Mouse (Mus musculus) stomach, embryonic 15.5 days (tissue): Measurements from ENCODE around the gene Parvb. TPM values are rescaled to one million over a fixed set of nuclear protein-coding genes. Genes with fewer than 3 reads are reported as not detected.
A peak's percentile ranks its signal among the peaks of the same experiment; 100 is the strongest.

Source experiments
- ATAC-seq: fragments of 200-750 bp; cut with Nextera tagmentation; 2 replicates; pipeline ENCODE4 v1.8.0; 2017; ENCODE audit warnings: low read depth, moderate number of reproducible peaks, moderate TSS enrichment; ENCODE audit not compliant: insufficient read depth, low FRiP score
- H3K27ac ChIP-seq: fragments of 300-500 bp; sonication (generic); 2 replicates; pipeline ENCODE4 v1.5.1; 2015; ENCODE audit warnings: mild to moderate bottlenecking, inconsistent platforms
- H3K27me3 ChIP-seq: fragments of 300-500 bp; sonication (generic); replicated peaks from 2 replicates; pipeline ENCODE4 v1.6.1; 2015; ENCODE audit warnings: inconsistent platforms
- H3K36me3 ChIP-seq: fragments of 300-500 bp; sonication (generic); 2 replicates; pipeline ENCODE4 v1.6.1; 2015; ENCODE audit warnings: inconsistent platforms
- H3K4me1 ChIP-seq: fragments of 300-500 bp; sonication (generic); 2 replicates; pipeline ENCODE4 v1.6.1; 2015; ENCODE audit warnings: inconsistent platforms
- H3K4me2 ChIP-seq: fragments of 300-500 bp; sonication (generic); 2 replicates; pipeline ENCODE4 v1.6.1; 2015; ENCODE audit warnings: mild to moderate bottlenecking, inconsistent platforms
- H3K4me3 ChIP-seq: fragments of 300-500 bp; sonication (generic); replicated peaks from 2 replicates; pipeline ENCODE4 v1.5.1; 2015; ENCODE audit warnings: inconsistent platforms
- H3K9ac ChIP-seq: fragments of 300-500 bp; sonication (generic); 2 replicates; pipeline ENCODE4 v1.6.1; 2015; ENCODE audit warnings: inconsistent platforms
- H3K9me3 ChIP-seq: fragments of 300-500 bp; sonication (generic); 2 replicates; pipeline ENCODE4 v1.6.1; 2016; ENCODE audit warnings: inconsistent platforms
- WGBS: fragments of 180-500 bp; shearing (Covaris S2); methylation state at CpG from one replicate; pipeline ENCODE4 v1.1.7; 2015; 5-methylcytosine and 5-hydroxymethylcytosine counted together
- polyA plus RNA-seq: library from polyadenylated mRNA; unstranded; fragments of >200 nt; fragmentation: Nextera tagmentation; extraction: Ambion mirVana; gene quantifications from 2 replicates; pipeline ENCODE4 v1.2.1, GENCODE M21; 2015

Parvb gene
- polyA plus RNA-seq, 1 experiment from 2014 or later: 3.6 TPM

DNA sequence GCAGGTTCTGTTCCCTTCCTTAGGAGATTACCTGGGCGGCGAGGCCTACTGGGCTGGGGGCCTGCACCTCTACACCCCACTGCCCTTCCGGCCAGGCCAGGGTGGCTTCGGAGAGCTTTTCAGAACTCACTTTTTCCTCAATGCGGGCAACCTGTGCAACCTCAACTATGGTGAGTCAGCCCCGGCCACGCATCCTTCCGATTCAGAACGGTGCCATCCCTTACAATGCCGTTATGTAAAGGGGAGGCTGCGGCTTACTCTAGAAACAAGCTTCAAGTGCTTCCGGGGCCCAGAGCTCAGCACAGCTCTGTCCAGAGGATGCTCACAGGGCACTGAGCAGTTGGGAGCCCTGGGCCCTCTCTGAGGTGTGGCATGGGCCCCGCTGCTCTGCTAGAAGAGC, 21.4 kb upstream of the Parvb start:
- ATAC-seq: no peak
- Histone ChIP-seq H3K9me3 (no peaks in the 10 kb centered on the region), H3K4me2 (no peak overlapping the region), H3K9ac (no peak overlapping the region), H3K27me3 (no peaks in the 10 kb centered on the region), H3K4me3 (no peak overlapping the region), H3K4me1 (no peaks in the 10 kb centered on the region), H3K27ac (no peak overlapping the region), H3K36me3 (peaks cover 40% of the 10 kb centered on the region)
- WGBS: 94% methylated on average over 13 of the region's 13 CpGs

DNA sequence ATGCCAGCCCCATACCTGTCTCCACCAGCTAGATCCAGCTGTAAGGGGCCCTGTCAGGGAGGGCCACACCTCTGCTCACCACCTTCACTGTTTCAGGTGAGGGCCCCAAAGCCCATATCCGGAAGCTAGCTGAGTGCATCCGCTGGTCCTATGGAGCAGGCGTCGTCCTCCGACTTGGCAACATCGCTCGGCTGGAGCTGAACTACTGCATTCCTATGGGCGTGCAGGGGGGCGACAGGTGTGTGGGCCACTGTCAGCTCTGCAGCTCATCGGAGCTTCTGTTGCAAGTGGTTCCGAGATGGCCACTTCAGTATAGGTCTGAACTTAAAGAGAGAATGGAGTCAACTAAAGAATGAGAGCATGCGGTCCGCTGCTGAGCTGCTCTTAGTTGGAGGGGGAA, 20.9 kb upstream of the Parvb start:
- Histone ChIP-seq H3K9me3 (no peaks in the 10 kb centered on the region), H3K4me1 (no peaks in the 10 kb centered on the region), H3K4me2 (no peak overlapping the region), H3K4me3 (no peak overlapping the region), H3K9ac (no peak overlapping the region), H3K27me3 (no peaks in the 10 kb centered on the region), H3K27ac (no peak overlapping the region), H3K36me3 (peaks cover 35% of the 10 kb centered on the region)
- no peak for ATAC-seq
- WGBS: 85% methylated on average over 13 of the region's 13 CpGs

DNA sequence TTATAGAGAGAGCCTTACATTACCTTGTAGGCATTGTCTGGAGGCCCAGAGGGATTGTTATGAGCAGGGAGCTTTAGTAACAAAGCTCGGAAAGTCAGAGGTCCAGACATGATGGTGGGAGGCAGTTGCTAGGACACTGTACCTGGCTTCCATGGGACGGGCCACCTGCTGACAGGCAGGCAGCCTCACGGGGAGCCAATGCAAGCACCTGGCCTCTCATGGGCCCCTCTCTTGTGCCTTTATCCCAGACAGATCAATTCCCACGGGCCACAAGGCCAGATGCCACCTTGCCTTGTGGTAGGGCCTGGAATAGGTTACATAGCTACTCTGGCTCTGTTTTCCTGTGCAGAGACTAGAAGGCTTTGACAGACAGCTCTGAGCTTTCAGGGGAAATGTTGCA, 20.3 kb upstream of the Parvb start:
- ATAC-seq: no peak
- peaks cover 28% of the 10 kb centered on the region for H3K36me3 ChIP-seq
- no peak overlapping the region for H3K4me3 ChIP-seq
- no peak overlapping the region for H3K9ac ChIP-seq
- no peaks in the 10 kb centered on the region for H3K4me1 ChIP-seq
- H3K9me3 ChIP-seq: no peaks in the 10 kb centered on the region
- no peak overlapping the region for H3K27ac ChIP-seq
- no peak overlapping the region for H3K4me2 ChIP-seq
- H3K27me3 ChIP-seq: no peaks in the 10 kb centered on the region
- 69% methylated on average over 4 of the region's 4 CpGs for WGBS

DNA sequence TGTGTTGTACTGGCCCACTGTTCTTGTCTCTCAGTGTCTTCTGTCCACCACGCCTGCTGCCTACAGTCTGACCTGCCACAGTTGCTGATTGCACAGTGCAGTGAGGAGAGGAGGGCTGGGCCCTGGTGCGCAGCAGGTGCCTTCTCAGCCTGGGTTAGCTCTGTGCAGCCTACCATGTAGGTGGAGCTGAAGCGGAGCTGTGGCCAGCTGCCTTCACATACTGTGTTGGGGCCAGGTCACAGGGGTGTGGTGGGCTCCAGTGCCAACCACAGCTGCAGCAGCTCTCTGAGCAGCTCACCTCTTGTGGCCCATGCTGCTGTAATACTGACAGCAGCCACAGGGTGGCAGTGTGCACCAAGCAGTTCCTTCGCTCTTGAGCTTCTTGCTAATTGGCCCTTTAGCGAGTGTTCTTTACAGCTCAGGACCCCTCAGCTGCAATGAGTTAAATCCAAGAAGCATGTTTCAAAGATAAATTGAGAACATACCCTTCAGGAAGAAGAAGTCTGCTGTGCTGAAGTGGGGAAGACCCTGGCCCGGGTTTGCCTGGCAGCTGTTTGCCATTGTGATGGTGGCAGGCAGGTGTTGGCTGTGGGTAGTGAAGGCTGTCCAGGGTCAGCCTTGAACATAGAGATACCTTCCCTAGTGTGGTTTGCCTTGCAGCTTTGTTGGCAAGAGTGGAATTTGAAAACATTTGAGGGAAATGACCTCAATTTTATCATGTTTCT, 19.6 kb upstream of the Parvb start:
- peak; percentile 40 for ATAC-seq
- Histone ChIP-seq H3K27ac (no peak overlapping the region), H3K36me3 (peaks cover 26% of the 10 kb centered on the region)

DNA sequence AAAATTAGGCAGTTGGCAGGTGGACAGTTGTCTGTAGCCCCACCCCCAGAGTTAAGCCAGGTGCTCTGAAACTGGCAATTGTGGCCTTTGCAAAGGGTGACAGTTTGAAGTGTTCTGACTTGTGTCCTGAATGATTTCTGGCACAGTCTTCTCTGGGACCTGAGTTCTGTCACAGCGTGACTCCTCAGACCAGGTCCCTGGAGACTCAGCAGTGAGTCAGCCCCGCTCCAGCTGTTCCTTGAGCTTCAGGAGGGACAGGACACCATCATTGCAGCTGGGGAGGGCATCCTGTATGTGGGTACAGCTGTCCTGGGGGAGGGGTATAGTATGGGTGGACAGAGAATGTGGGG, 19.1 kb upstream of the Parvb start:
- 0 out of 2 replicates have a peak, but pooled peaks cover 4% of the 10 kb centered on the region for H3K4me1 ChIP-seq
- H3K36me3 ChIP-seq: peaks cover 24% of the 10 kb centered on the region
- no peaks in the 10 kb centered on the region for H3K27me3 ChIP-seq
- H3K9ac ChIP-seq: no peak overlapping the region
- H3K27ac ChIP-seq: no peak overlapping the region
- WGBS: 92% methylated on average over 2 of the region's 2 CpGs
- no peak for ATAC-seq
- no peaks in the 10 kb centered on the region for H3K9me3 ChIP-seq
- no peak overlapping the region for H3K4me2 ChIP-seq
- no peak overlapping the region for H3K4me3 ChIP-seq

More for the DNA sequence above, 19.6 kb upstream of the Parvb start:
- H3K4me2 ChIP-seq: no peak overlapping the region
- 40% methylated on average over 6 of the region's 6 CpGs for WGBS
- H3K4me1 ChIP-seq: 0 out of 2 replicates have a peak, but pooled peaks cover 4% of the 10 kb centered on the region
- no peaks in the 10 kb centered on the region for H3K27me3 ChIP-seq
- H3K9me3 ChIP-seq: no peaks in the 10 kb centered on the region
- no peak overlapping the region for H3K4me3 ChIP-seq
- H3K9ac ChIP-seq: no peak overlapping the region

DNA sequence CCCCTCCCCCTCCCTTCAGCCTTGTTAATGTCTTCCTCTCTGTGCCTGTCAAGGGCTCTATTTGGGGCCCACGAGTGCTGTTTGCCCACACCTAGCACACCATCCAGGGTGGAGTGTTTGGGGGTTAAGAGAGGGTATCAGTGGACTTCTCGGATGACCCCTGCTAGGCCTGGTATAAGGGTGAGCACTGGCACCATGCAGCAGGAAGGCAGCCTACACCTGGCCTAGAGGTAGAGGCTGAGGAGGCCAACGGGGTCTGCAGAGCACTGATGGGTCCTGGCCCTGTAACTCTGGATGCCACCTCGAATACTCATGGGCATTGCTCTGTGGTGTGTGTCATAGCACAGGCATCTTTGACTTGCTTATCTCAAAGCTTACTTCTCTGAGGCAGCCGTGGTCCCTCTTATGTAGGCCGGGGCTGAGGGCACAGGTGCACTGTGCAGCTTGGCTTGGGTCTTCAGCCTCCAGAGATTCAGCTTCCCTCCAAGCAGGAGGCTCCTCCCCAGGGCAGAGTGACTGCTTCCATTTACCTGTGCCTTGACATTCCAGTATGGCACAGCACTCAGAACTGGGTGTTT, 18.6 kb upstream of the Parvb start:
- no peaks in the 10 kb centered on the region for H3K9me3 ChIP-seq
- H3K4me1 ChIP-seq: 0 out of 2 replicates have a peak, but pooled peaks cover 4% of the 10 kb centered on the region
- 86% methylated on average over 6 of the region's 6 CpGs for WGBS
- H3K4me3 ChIP-seq: no peak overlapping the region
- no peak overlapping the region for H3K4me2 ChIP-seq
- no peak overlapping the region for H3K9ac ChIP-seq
- H3K36me3 ChIP-seq: peaks cover 21% of the 10 kb centered on the region
- no peaks in the 10 kb centered on the region for H3K27me3 ChIP-seq
- ATAC-seq: no peak
- H3K27ac ChIP-seq: no peak overlapping the region

DNA sequence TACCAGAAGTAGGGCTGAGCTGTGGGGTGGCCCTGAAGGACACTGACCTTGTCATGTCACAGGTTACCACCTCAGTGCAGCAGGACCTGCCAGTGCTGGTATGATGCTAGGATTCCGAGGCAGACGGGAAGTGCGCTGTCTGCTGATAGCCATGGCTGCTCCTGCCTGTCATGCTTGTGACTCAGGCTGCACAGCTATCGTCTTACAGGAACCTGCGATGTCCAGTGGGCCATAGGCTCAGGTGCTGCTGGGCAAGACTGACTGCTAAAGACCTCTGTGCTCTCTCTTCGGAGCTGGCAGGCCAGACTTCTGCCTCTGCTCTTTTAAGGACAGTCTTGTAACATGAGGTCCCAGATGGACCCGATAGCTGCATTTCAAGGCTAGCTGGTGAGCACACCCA, 17.4 kb upstream of the Parvb start:
- no peaks in the 10 kb centered on the region for H3K27me3 ChIP-seq
- H3K9me3 ChIP-seq: no peaks in the 10 kb centered on the region
- H3K36me3 ChIP-seq: peaks cover 16% of the 10 kb centered on the region
- H3K27ac ChIP-seq: no peak overlapping the region
- H3K9ac ChIP-seq: no peak overlapping the region
- no peak for ATAC-seq
- H3K4me1 ChIP-seq: 0 out of 2 replicates have a peak, but pooled peaks cover 7% of the 10 kb centered on the region
- 96% methylated on average over 7 of the region's 7 CpGs for WGBS
- no peak overlapping the region for H3K4me2 ChIP-seq
- H3K4me3 ChIP-seq: no peak overlapping the region

DNA sequence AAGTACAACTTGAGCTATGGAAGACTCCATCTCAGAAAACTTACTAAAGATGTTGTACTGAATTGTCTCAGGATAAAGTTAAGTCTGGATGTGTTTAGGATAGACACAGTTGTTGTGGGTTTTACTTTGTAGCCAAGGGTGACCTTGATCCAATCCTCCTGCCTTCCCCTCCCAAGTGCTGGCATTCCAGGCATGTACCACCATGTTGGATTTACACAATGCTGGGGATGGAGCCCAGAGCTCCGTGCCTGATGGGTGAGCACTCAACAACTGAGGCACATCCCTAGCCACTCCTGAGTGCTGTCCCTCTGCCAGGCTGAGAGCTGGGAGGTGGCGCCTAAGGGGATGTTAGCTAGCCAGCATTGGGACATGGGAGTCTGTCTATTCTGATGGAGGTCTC, 16.6 kb upstream of the Parvb start:
- ATAC-seq: no peak
- Histone ChIP-seq H3K9me3 (no peaks in the 10 kb centered on the region), H3K4me1 (0 out of 2 replicates have a peak, but pooled peaks cover 7% of the 10 kb centered on the region), H3K36me3 (peaks cover 15% of the 10 kb centered on the region), H3K27ac (no peak overlapping the region), H3K4me2 (no peak overlapping the region), H3K27me3 (no peaks in the 10 kb centered on the region), H3K9ac (no peak overlapping the region), H3K4me3 (no peak overlapping the region)
- 65% methylated on average over 2 of the region's 2 CpGs for WGBS

DNA sequence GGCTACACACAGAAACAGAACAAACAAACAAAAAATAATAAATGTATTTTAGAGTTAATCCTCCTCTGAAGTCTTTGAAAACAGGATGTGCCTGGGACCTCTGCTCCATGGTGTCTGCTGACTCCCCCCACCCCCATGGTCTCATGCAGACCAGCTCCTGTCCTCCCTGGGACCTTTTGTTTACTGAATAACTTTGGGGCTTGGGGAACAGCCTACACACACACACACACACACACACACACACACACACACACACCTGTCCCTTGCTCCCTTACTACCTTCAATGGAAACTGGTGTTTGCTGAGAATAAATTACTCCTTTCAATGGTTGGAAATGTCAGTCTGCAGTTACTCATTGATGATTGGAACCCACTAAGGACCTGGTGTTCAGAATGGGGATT, 15.8 kb upstream of the Parvb start:
- H3K27ac ChIP-seq: no peak overlapping the region
- H3K9me3 ChIP-seq: no peaks in the 10 kb centered on the region
- no peak overlapping the region for H3K4me3 ChIP-seq
- peaks cover 11% of the 10 kb centered on the region for H3K36me3 ChIP-seq
- H3K27me3 ChIP-seq: no peaks in the 10 kb centered on the region
- H3K4me2 ChIP-seq: no peak overlapping the region
- H3K9ac ChIP-seq: no peak overlapping the region
- 0 out of 2 replicates have a peak, but pooled peaks cover 7% of the 10 kb centered on the region for H3K4me1 ChIP-seq
- ATAC-seq: no peak

DNA sequence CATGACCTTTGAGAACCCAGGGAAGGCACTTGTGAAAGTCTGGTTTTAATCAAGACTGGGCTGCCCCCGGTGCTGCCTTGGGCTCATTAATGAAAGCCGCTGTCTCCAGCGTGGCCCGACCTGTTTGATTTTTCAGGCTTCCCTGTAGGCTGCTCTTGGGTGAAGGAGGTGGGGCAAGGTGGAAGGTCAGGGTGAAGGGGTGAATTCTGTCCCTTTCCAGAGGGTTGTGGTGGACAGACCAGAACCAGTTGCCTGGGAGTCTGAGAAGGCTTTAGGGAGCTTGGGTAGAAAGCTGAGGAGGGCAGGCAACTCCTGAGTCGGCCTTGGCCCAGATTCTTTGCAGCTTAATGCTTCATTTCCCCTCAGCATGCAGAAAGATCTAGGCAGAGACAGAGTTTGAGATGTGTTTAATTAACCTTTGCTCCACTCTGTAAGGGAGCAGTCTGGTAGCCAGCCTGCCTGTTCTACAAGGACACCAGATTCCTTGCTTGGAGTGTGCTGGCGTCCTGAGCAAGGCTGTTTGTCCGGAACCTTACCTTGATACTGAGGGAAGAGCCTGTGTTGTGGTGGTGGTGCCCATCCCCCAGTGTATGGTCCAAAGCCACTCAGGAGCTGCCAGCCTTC, 15.3 kb upstream of the Parvb start:
- Histone ChIP-seq H3K27me3 (no peaks in the 10 kb centered on the region), H3K4me2 (no peak overlapping the region), H3K9ac (no peak overlapping the region), H3K4me1 (0 out of 2 replicates have a peak, but pooled peaks cover 7% of the 10 kb centered on the region), H3K27ac (no peak overlapping the region), H3K36me3 (peaks cover 11% of the 10 kb centered on the region), H3K4me3 (no peak overlapping the region), H3K9me3 (no peaks in the 10 kb centered on the region)
- WGBS: 30% methylated on average over 7 of the region's 7 CpGs
- ATAC-seq: no peak

DNA sequence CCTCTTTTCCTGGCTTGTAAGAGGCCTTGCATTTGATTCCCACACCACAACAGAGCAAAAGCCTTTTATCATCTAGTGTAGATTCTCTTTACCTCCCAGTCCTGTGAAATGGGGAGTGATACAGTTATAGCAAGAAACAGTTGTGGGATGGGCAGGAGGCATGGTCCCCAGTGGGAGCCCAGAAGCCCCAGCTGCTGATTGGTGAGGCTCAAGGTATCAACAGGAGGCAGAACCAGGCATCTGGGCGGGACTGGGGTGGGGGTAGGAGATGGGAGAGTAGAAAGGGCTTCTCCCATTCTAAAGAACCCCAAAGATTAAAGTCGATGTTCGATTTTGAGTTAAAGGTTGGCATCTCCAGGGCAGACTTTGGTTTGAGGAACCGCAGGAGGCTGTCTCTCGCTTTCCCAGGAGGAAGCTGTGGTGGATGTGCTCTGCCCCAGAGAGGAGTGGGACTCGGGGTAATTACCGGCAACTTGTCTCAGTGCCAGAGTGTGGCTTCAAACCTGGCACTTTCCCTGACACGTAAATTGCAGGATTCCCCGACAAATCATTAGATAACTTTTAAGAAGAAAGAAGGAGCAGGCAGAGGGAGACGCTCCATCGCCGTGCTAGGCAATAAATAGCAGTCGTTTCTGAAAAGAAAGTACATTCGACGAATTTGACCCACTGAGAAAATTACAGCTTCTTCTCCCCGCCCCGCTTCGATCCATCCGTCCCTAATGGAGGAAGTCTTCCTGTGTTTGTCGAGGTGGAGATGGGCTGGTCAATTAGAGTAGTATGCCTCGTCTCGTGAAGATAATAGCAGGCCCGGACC, 13.7 kb upstream of the Parvb start:
- H3K27ac ChIP-seq: peak overlapping the region; percentile 19; the same call in 1 of the 2 replicates

More for the DNA sequence above, 13.7 kb upstream of the Parvb start:
- H3K9me3 ChIP-seq: no peaks in the 10 kb centered on the region
- no peak overlapping the region for H3K4me2 ChIP-seq
- 23% methylated on average over 23 of the region's 23 CpGs for WGBS
- H3K4me3 ChIP-seq: no peak overlapping the region
- peaks cover 11% of the 10 kb centered on the region for H3K36me3 ChIP-seq
- H3K4me1 ChIP-seq: 0 out of 2 replicates have a peak, but pooled peaks cover 7% of the 10 kb centered on the region
- H3K27me3 ChIP-seq: no peaks in the 10 kb centered on the region
- ATAC-seq: no peak
- H3K9ac ChIP-seq: no peak overlapping the region
